Mouse (Mus musculus): ENCODE measurements around the gene Podxl. TPM values are rescaled to one million over a fixed set of nuclear protein-coding genes. Genes with fewer than 3 reads are reported as not detected.

The Podxl gene
- polyA plus RNA-seq (2015; fragmentation: Nextera tagmentation; extraction: Ambion mirVana), result 13.2 and 15.9 TPM in 2 replicates

DNA sequence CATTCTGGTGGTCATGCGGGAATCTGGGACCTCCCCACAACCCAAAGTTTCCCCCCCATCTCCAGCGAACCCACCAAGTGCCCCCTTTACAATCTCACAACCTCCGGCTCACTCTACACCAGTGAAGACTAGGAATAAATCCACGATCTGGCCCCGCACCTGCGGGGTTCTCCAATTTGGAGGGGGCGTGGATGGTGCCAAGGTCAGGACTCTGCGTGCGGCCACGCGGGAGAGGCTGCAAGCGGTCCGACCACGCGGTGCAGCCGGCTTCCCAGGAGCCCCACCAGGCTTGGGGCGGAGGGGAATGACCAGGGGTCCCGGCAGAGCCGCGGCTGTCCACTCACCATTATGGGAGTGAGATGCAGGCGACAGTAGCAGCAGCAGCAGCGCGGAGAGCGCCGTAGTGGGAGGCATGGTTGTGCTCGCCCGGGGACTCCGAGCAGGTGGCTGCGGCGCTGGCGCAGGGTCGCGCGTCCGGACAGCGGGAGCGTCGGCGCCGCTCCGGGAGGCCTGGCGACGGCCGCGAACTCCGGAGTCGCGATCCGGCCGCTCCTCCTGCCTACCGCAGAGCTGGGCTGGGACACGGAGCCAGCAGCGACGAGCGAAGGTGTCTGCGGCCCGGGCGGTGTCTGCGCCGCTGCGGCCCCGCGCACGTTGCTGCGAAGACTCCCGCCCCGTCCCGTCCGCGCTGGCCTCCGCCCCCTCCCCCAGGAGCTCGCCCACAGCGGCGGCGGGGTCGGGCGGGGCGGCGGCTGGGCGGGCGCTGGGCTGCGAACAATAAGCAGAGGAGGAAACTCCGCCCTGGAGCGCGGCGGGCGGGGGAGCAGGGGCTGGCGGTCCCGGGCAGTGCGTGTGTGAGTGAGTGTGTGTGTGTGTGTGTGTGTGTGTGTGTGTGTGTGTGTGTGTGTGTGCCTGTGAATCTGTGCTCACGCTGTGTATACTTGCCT is at the start of gene Podxl:
TSS of gene Podxl (minus strand) at position 747 of the 947 bp plus-strand sequence.
- Histone ChIP-seq H3K4me2 (peak within 1 kb of the TSS; percentile 96), H3K4me1 (peaks cover 59% of the 10 kb centered on the region), H3K27me3 (no peaks in the 10 kb centered on the region), H3K9me3 (replicated peaks) (no peaks in the 10 kb centered on the region), H3K4me3 (peak within 1 kb of the TSS; percentile 85), H3K9ac (peak within 1 kb of the TSS; percentile 93), H3K27ac (peak within 1 kb of the TSS; percentile 66), H3K36me3 (ENCODE audit: poor library complexity, severe bottlenecking) (no peaks in the 10 kb centered on the region)
- peak; percentile 82 for ATAC-seq
- WGBS, result 0% methylated on average over 72 of the region's 91 CpGs

DNA sequence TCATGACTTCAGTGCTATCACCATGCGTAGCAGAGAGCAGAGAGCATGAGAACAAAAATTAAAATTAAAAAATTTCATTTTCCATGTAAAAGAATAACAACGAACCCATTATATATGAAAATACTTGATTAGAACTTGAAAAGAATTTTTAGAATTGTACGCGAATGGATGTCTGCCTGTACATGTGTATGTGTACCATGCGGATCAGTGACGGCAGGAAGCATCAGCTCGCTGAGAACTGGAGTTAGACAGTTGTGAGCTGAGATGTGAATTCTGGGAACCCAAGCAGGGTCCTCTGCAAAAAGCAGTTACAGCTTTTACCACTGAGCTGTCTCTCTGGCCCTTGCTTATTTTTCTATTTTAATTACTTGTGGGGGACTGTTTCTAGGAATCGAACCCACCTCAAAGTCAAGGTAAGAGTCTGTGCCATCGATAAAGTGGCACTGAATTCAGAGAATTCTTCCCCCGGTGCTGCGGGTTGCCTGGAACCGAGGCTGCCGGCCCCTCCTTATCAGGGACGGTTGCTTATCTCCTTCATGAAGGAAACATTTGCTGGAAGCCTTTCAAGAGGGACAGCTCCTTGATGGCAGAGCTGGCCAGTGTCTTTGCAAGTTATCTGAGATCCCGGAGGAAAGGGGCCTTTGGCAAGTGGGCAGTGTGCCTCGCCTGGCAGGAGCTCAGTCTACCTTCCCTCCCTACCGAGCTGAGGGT is 48.9 kb upstream of the Podxl start:
- Histone ChIP-seq H3K9me3 (replicated peaks) (no peaks in the 10 kb centered on the region), H3K4me1 (no peaks in the 10 kb centered on the region), H3K9ac (no peak overlapping the region), H3K4me3 (no peak overlapping the region), H3K27me3 (no peaks in the 10 kb centered on the region), H3K36me3 (ENCODE audit: poor library complexity, severe bottlenecking) (no peaks in the 10 kb centered on the region), H3K4me2 (no peak overlapping the region), H3K27ac (no peak overlapping the region)
- 92% methylated on average over 17 of the region's 17 CpGs for WGBS
- ATAC-seq, result no peak

DNA sequence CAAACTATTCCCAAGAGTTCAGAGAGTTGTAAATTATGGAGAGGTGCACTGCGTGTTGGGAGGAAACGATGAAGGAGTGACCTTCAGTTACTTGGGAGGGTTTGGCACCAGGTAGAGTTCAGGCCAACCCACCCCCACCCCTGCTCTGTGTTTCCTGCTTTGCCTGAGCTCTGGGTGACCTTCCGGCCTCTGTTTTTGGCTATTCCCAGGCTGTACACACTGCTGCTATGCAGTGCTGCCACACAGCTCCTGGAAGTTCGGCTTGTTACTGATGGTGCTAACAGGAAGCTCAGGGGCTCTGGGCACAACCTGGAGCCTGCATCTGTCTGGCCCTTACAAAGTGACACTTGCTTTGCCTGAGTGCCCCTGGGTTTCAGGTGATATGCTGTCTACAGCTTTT is 42.6 kb upstream of the Podxl start:
- no peak overlapping the region for H3K27ac ChIP-seq
- 92% methylated on average over 4 of the region's 4 CpGs for WGBS
- H3K9me3 ChIP-seq (replicated peaks), result no peaks in the 10 kb centered on the region
- H3K4me3 ChIP-seq, result no peak overlapping the region
- H3K27me3 ChIP-seq, result no peaks in the 10 kb centered on the region
- no peaks in the 10 kb centered on the region for H3K36me3 ChIP-seq (ENCODE audit: poor library complexity, severe bottlenecking)
- peaks cover 6% of the 10 kb centered on the region for H3K4me1 ChIP-seq
- H3K4me2 ChIP-seq, result no peak overlapping the region
- ATAC-seq, result no peak
- H3K9ac ChIP-seq, result no peak overlapping the region

DNA sequence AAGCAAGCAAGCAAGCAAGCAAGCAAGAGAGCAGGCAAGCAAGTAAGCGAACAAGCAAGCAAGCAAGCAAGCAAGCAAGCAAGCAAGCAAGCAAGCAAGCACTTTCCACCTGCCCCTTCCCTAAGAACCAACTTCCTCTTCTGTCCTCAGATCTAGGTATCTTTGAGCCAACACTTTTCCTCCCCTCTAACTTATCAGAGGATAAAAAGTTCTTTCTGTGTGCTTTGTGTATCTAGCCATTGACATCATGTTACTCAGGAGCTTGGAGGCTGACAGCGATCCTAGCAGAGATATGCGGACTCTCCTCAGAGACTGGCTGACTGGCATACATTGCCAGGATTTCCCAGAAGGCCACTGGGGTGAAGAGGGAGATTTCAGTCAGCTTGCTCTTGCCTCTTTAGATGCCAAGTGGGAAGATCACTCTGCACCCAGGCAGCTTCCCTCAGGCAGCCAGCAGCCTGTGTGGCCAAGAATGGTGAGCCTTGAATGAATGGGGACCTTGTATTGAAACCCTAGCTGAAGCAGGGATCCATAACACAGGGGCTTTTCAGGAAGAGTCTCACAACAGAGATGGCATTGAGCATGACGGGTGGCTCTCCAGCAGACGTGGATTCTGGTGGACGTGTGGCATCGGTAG is 41.0 kb upstream of the Podxl start:
- H3K9ac ChIP-seq, result no peak overlapping the region
- WGBS, result 87% methylated on average over 7 of the region's 7 CpGs
- H3K4me1 ChIP-seq, result peaks cover 23% of the 10 kb centered on the region
- no peak overlapping the region for H3K27ac ChIP-seq
- H3K4me3 ChIP-seq, result no peak overlapping the region
- H3K27me3 ChIP-seq, result no peaks in the 10 kb centered on the region
- ATAC-seq, result no peak
- no peak overlapping the region for H3K4me2 ChIP-seq
- no peaks in the 10 kb centered on the region for H3K36me3 ChIP-seq (ENCODE audit: poor library complexity, severe bottlenecking)
- no peaks in the 10 kb centered on the region for H3K9me3 ChIP-seq (replicated peaks)

DNA sequence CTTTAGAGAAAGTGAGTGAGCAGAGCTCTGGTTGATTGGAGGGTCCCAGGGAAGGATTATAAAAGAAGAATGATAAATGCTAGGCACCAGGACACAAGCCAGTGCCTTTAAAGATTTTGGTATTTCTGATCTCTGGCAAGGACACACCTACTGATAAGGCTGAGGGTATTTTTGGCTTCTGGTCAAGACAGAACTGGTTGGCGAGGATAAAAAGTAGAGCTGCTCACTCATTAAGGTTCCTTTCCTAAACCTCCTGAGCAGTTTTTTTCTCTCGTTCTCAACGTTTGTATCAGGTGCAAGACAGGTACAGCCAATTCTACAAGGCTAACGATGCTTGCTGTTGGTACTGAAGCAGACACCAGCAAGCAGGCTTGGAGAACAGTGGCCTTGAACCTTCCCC is 38.7 kb upstream of the Podxl start:
- 87% methylated on average over 4 of the region's 4 CpGs for WGBS

DNA sequence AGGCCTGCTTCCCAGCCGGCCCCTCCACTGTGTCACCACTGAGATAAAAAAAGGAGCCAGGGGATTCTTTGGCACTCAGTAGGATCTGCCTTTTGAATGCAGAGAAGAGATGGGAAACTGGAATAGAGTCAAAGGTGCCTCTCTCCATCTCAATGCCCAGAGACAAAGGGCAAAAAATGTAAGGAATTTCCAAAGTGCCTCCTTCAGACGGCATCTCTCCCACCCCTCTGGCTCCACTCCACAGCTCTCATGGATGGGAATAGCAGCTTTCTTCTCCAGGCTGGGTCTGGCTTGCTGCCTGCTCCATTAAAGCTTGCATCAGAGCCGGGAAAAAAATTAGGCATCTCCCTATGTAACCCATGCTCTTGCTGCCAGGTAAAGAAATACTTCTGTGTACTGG is 37.4 kb upstream of the Podxl start:
- ATAC-seq, result no peak

More for the DNA sequence above, 38.7 kb upstream of the Podxl start:
- no peak overlapping the region for H3K4me3 ChIP-seq
- H3K27me3 ChIP-seq, result no peaks in the 10 kb centered on the region
- no peak overlapping the region for H3K9ac ChIP-seq
- no peak overlapping the region for H3K27ac ChIP-seq
- ATAC-seq, result no peak
- H3K4me1 ChIP-seq, result peaks cover 39% of the 10 kb centered on the region
- no peak overlapping the region for H3K4me2 ChIP-seq
- H3K36me3 ChIP-seq (ENCODE audit: poor library complexity, severe bottlenecking), result no peaks in the 10 kb centered on the region
- no peaks in the 10 kb centered on the region for H3K9me3 ChIP-seq (replicated peaks)

DNA sequence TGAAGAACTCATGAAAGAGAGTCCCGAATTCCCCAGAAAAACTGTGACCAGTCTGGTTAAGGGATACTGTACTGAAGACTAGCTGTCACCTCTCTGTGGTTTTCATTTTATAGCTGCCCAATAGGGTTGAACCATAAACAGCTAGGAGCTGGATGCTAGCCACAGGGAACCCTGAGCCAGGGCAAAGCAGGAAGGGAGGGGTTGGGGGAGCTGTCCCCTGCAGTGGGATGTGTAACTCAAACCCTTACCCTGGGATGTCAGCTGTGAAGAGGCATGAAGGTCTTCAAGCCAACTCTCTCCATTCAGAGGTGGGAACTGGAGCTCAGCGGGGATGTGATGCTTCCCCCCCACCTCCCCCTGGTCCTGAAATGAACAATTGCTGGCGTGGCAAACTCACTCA is 36.1 kb upstream of the Podxl start:
- H3K9ac ChIP-seq, result no peak overlapping the region
- H3K4me2 ChIP-seq, result no peak overlapping the region
- peaks cover 54% of the 10 kb centered on the region for H3K4me1 ChIP-seq
- H3K27ac ChIP-seq, result peak overlapping the region; percentile 72
- H3K27me3 ChIP-seq, result no peaks in the 10 kb centered on the region
- WGBS, result 31% methylated on average over 3 of the region's 3 CpGs
- H3K4me3 ChIP-seq, result no peak overlapping the region
- ATAC-seq, result no peak
- no peaks in the 10 kb centered on the region for H3K9me3 ChIP-seq (replicated peaks)
- no peaks in the 10 kb centered on the region for H3K36me3 ChIP-seq (ENCODE audit: poor library complexity, severe bottlenecking)

More for the DNA sequence above, 37.4 kb upstream of the Podxl start:
- no peak overlapping the region for H3K4me2 ChIP-seq
- no peaks in the 10 kb centered on the region for H3K9me3 ChIP-seq (replicated peaks)
- H3K4me1 ChIP-seq, result peaks cover 53% of the 10 kb centered on the region
- H3K9ac ChIP-seq, result no peak overlapping the region
- no peaks in the 10 kb centered on the region for H3K27me3 ChIP-seq
- H3K27ac ChIP-seq, result peak overlapping the region; percentile 48
- 7% methylated on average over 3 of the region's 3 CpGs for WGBS
- no peak overlapping the region for H3K4me3 ChIP-seq
- H3K36me3 ChIP-seq (ENCODE audit: poor library complexity, severe bottlenecking), result no peaks in the 10 kb centered on the region

DNA sequence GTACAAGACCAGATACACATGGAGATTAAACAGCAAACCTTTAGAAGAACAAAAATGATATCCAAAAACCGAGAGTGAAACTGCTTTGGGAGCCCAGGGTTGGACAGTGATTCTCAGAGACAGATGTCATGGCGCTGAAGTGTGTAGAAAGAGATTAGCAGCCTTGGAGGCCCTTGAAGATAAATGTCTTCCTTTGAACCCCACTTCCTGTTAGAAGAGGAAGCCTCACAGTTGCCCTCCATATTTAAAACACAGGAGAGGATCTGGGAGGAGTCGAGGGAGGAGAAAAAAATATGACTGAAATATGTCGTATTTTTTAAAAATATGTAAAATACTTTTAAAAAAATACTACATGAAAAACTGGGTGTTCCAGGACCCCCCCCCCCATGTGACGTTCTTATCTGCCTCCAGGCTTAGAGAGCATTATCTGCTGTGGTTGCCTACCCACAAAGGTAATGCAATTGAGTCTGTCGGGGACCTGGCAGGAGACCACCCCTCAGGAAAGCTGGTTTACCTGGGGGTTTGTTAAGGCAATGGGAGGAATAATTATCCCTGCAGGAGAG is 34.6 kb upstream of the Podxl start:
- no peak for ATAC-seq
- Histone ChIP-seq H3K27me3 (no peaks in the 10 kb centered on the region), H3K27ac (no peak overlapping the region), H3K4me2 (no peak overlapping the region), H3K4me3 (no peak overlapping the region), H3K9ac (no peak overlapping the region), H3K36me3 (ENCODE audit: poor library complexity, severe bottlenecking) (no peaks in the 10 kb centered on the region), H3K9me3 (replicated peaks) (no peaks in the 10 kb centered on the region), H3K4me1 (peaks cover 54% of the 10 kb centered on the region)
- 79% methylated on average over 6 of the region's 6 CpGs for WGBS

DNA sequence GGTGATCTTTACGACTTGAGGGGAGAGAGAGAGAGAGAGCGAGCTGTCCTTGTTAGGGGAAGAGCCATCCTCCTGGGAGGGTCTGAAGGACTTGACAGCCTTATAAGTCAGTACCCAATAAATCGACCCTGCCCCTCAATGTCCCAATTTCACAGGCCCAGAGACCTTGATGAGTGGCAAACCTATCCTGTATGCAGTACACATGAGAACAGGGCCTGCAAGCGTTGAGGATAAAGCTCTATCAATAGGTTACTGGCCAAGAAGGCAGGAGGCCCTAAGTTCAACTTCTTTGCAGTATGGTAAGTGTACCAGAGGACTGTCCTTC is 33.3 kb upstream of the Podxl start:
- Histone ChIP-seq H3K9me3 (replicated peaks) (no peaks in the 10 kb centered on the region), H3K27ac (peak overlapping the region; percentile 95), H3K27me3 (no peaks in the 10 kb centered on the region), H3K4me2 (peak overlapping the region; percentile 49), H3K36me3 (ENCODE audit: poor library complexity, severe bottlenecking) (no peaks in the 10 kb centered on the region), H3K4me3 (no peak overlapping the region), H3K4me1 (peaks cover 60% of the 10 kb centered on the region), H3K9ac (peak overlapping the region; percentile 50)
- ATAC-seq, result no peak
- 9% methylated on average over 4 of the region's 4 CpGs for WGBS

DNA sequence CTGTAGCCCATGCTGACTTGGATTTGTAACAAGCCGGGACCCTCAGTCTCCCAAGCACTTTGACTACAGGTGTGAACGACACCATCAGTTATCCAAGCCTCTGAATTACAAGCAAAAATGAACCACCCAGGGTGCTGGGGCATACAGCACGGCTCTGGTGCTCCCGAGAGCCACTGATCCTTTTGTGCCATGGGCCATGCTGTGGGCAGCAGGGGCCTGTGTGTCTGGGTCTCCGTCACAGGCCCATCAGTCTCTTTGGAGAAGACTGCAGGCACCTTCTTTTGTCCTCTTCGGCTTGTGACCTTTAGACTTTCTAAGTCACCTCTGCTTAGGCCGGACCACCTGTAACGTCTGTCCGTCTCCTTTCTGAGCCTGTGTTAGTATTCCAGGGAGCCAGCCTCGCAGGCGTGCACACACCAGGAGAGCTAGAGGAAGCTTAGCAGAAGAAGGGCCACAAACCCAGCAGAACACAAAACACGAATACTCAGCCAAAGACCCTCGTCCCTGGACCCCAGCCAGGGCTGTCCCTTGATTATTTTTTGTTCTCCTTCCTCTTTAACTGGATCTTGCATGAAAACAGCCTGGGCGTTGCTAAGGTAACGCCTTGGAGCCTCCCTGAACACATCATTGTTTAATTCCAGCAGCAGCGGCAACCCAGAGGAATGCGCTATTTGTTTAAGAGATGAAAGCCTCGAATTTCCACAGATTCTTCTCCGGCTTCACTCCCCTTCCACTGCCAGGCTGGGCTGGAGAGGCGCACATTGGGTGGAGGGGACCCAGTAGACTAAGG is 32.8 kb upstream of the Podxl start:
- no peaks in the 10 kb centered on the region for H3K36me3 ChIP-seq (ENCODE audit: poor library complexity, severe bottlenecking)
- 3% methylated on average over 20 of the region's 20 CpGs for WGBS

DNA sequence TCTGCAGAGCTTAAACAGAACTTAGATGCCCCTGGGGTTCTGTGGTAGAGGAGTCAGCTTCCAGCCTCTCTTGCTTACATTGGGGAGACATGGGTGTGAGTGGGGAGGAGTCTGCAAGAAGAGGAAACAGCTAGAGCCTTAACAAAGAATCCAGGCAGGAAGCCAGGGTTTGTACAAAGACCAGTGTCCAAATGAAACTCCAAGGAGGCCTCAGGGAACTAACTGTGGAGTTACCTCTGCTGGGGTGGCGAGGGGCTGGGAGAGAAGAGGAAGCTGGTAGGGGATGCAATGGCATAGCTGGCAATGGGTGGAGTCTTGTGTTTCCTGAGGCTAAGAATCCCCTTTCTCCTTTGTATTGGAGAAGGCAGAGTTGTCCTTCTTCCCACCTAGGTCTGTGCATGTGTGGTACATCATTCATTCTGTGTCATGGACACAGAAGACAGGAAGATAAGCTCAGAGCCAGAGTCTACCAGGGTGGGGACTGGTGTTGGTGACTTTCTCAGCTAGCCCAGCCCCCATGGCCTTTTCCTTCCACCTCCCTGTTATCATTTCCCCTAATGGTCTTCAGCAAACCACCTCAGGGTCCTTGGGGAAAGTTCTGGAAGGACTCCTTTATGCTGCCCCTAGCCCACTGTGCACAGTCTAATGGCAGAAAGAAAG is 28.9 kb upstream of the Podxl start:
- H3K4me2 ChIP-seq, result no peak overlapping the region
- no peak overlapping the region for H3K4me3 ChIP-seq
- H3K9me3 ChIP-seq (replicated peaks), result no peaks in the 10 kb centered on the region
- no peak overlapping the region for H3K27ac ChIP-seq
- no peaks in the 10 kb centered on the region for H3K27me3 ChIP-seq
- no peak for ATAC-seq
- H3K9ac ChIP-seq, result no peak overlapping the region
- WGBS, result 84% methylated on average over 1 of the region's 1 CpGs
- H3K36me3 ChIP-seq (ENCODE audit: poor library complexity, severe bottlenecking), result no peaks in the 10 kb centered on the region
- H3K4me1 ChIP-seq, result peaks cover 23% of the 10 kb centered on the region

More for the DNA sequence above, 32.8 kb upstream of the Podxl start:
- Histone ChIP-seq H3K4me2 (peak overlapping the region; percentile 49), H3K27ac (peak overlapping the region; percentile 95), H3K4me1 (peaks cover 55% of the 10 kb centered on the region), H3K9ac (peak overlapping the region; percentile 50), H3K4me3 (no peak overlapping the region), H3K27me3 (no peaks in the 10 kb centered on the region), H3K9me3 (replicated peaks) (no peaks in the 10 kb centered on the region)
- ATAC-seq, result peak; percentile 90

Measured in forebrain, embryonic 13.5 days (tissue).